Mouse (Mus musculus) erythroblast, embryonic 14.5 days (primary cell): ENCODE data around the gene Lrrc17.
"Not testable (repeated sequence)": the region's sequence is repeated elsewhere in the genome, so short reads cannot be mapped to it uniquely, and the experiment has no call there.

ENCODE experiments used
- GATA1 ChIP-seq: IDR thresholded peaks from 2 replicates; pipeline ENCODE4 v1.6.1; 2012; ENCODE audit warnings: low read length, inconsistent platforms, mixed read lengths
- TAL1 ChIP-seq: IDR thresholded peaks from 3 replicates; pipeline ENCODE4 v1.6.1; 2012; ENCODE audit warnings: low read length, inconsistent platforms, mixed read lengths

DNA sequence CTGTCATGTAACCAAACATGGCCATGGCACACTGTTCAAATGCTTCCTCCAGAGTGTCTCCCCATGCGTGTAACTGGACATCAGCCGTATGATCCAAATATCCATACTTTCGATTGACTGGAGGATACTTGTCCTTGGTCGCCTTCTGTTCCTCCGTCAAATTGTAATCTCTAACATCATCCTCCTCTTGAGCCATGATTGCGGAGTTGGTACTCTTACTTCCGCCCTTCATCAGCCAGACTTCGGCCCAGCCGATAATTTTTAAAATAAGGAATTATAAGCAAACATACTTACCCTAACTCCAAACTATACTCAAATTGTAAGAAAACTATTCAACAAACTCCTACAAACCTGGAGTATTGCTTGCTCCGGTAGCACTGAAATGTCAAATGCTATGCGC lies 70.9 kb downstream of the Lrrc17 start:
- TF ChIP-seq GATA1, TAL1: not testable (repeated sequence)
